Mouse (Mus musculus) hindbrain, embryonic 12.5 days (tissue): ENCODE measurements at regions not wholly inside any gene's neighbourhood (a gene's known extent, or its start where the extent isn't known, plus 50 kb on each side); places are given as distances from the start of the nearest gene placed in this dataset.

ENCODE experiments used
- ATAC-seq: fragments of 200-750 bp; cut with Nextera tagmentation; 2 replicates; pipeline ENCODE4 v1.8.0; 2017; ENCODE audit warnings: moderate TSS enrichment; ENCODE audit not compliant: low FRiP score
- H3K27ac ChIP-seq: fragments of 300-500 bp; sonication (generic); 2 replicates; pipeline ENCODE4 v1.5.1; 2016; ENCODE audit warnings: mild to moderate bottlenecking
- H3K27me3 ChIP-seq: fragments of 300-500 bp; sonication (generic); 2 replicates; pipeline ENCODE4 v1.6.1; 2016; ENCODE audit warnings: mild to moderate bottlenecking
- H3K36me3 ChIP-seq: fragments of 300-500 bp; sonication (generic); 2 replicates; pipeline ENCODE4 v1.6.1; 2016; ENCODE audit warnings: mild to moderate bottlenecking
- H3K4me1 ChIP-seq: fragments of 300-500 bp; sonication (generic); 2 replicates; pipeline ENCODE4 v1.6.1; 2016
- H3K4me2 ChIP-seq: fragments of 300-500 bp; sonication (generic); replicated peaks from 2 replicates; pipeline ENCODE4 v1.6.1; 2016; ENCODE audit warnings: mild to moderate bottlenecking
- H3K4me3 ChIP-seq: fragments of 300-500 bp; sonication (generic); 2 replicates; pipeline ENCODE4 v1.5.1; 2016; ENCODE audit warnings: mild to moderate bottlenecking
- H3K9ac ChIP-seq: fragments of 300-500 bp; sonication (generic); 2 replicates; pipeline ENCODE4 v1.6.1; 2016; ENCODE audit warnings: mild to moderate bottlenecking, moderate library complexity
- H3K9me3 ChIP-seq: fragments of 300-500 bp; sonication (generic); replicated peaks from 2 replicates; pipeline ENCODE4 v1.6.1; 2016; ENCODE audit warnings: mild to moderate bottlenecking
- WGBS: fragments of 180-500 bp; shearing (Covaris S2); methylation state at CpG from one replicate; pipeline ENCODE4 v1.1.7; 2016; 5-methylcytosine and 5-hydroxymethylcytosine counted together

DNA sequence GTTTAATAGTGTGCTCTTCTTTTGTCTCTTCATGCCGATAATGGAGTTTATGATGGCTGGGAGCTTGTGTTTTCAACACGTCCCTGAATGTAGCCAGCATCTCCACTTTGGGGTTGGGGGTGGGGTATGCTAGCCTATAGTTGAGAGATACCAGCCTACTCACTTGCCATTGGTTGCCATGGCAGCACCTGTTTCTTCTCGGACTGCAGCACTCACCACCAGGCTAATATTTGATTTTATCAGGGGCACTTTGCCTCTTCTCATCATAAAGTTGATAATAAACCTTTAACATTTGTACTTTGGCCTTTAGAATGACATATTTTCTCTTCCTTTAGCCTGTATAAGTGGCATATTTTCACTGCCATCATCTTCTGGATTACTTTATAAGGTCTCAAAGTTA is 168.9 kb upstream of the Rasgrp1 start:
- no peak overlapping the region for H3K4me3 ChIP-seq
- no peak overlapping the region for H3K4me2 ChIP-seq
- no peak overlapping the region for H3K9ac ChIP-seq
- H3K27ac ChIP-seq: no peak overlapping the region
- no peaks in the 10 kb centered on the region for H3K4me1 ChIP-seq
- ATAC-seq: no peak
- WGBS: 65% methylated on average over 3 of the region's 3 CpGs
- no peaks in the 10 kb centered on the region for H3K9me3 ChIP-seq
- no peaks in the 10 kb centered on the region for H3K27me3 ChIP-seq
- no peaks in the 10 kb centered on the region for H3K36me3 ChIP-seq

DNA sequence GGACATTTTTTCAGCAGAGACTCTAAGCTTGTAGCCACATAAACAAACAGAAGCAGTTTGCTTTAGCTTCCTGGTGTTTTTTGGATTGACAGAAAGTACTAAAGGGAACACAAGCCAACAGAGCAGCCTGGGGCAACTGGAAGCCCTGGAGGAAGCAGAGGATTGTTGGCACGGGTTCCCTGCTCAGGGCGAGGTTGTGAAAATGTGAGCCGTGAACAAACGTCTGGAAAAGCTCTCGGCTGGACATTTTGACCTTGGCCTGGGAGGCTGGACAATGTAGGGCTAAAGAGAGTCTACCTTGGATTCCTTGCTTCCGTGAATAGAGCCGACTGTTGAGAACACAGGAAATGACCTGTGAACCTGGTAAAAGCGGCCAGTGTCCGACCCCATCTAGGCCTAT is 169.8 kb upstream of the Rasgrp1 start:
- Histone ChIP-seq H3K4me1 (no peaks in the 10 kb centered on the region), H3K4me3 (no peak overlapping the region), H3K36me3 (no peaks in the 10 kb centered on the region), H3K9ac (no peak overlapping the region), H3K27ac (no peak overlapping the region), H3K9me3 (no peaks in the 10 kb centered on the region), H3K4me2 (no peak overlapping the region), H3K27me3 (no peaks in the 10 kb centered on the region)
- ATAC-seq: no peak
- WGBS: 68% methylated on average over 9 of the region's 9 CpGs

- Histone ChIP-seq H3K9me3 (no peaks in the 10 kb centered on the region), H3K4me2 (no peak overlapping the region), H3K4me1 (no peaks in the 10 kb centered on the region), H3K36me3 (no peaks in the 10 kb centered on the region), H3K9ac (no peak overlapping the region), H3K4me3 (no peak overlapping the region), H3K27me3 (no peaks in the 10 kb centered on the region), H3K27ac (no peak overlapping the region)
- WGBS: 84% methylated on average over 5 of the region's 5 CpGs
- no peak for ATAC-seq
Observed at GRCm38 (mm10) chr2:117524437-117524836, 181.6 kb upstream of the Rasgrp1 start.

- Histone ChIP-seq H3K9ac (no peak overlapping the region), H3K27me3 (no peaks in the 10 kb centered on the region), H3K9me3 (no peaks in the 10 kb centered on the region), H3K4me1 (peaks cover 4% of the 10 kb centered on the region; the same call in 1 of the 2 replicates), H3K4me2 (no peak overlapping the region), H3K27ac (no peak overlapping the region), H3K4me3 (no peak overlapping the region), H3K36me3 (no peaks in the 10 kb centered on the region)
- ATAC-seq: no peak
- WGBS: 68% methylated on average over 5 of the region's 5 CpGs
Observed at GRCm38 (mm10) chr2:117538865-117539264, 196.1 kb upstream of the Rasgrp1 start.

DNA sequence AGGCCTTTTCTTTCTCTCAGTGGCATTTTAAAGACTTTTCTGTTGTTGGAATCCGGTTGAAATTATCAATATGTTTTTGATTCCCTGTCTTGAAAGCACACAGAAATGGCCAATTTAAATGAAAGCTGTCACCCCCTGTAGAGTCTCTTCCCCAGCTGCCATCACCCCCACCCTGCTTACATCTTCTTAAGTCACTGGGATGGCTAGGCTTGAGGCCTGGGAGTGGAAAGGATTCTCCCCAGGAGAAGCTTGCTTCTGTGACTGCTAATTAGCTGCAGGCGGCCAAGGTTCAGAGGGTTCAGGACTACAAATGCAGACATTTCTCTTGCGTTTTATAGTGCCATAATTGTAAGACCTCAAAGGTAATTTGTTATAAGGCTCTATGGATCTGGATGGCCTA is 196.5 kb upstream of the Rasgrp1 start:
- no peak for ATAC-seq
- Histone ChIP-seq H3K27me3 (no peaks in the 10 kb centered on the region), H3K36me3 (no peaks in the 10 kb centered on the region), H3K27ac (no peak overlapping the region), H3K9me3 (no peaks in the 10 kb centered on the region), H3K4me1 (peaks cover 4% of the 10 kb centered on the region; the same call in 1 of the 2 replicates), H3K4me2 (no peak overlapping the region), H3K9ac (no peak overlapping the region), H3K4me3 (no peak overlapping the region)
- 40% methylated on average over 3 of the region's 3 CpGs for WGBS

- WGBS: 20% methylated on average over 6 of the region's 6 CpGs
Observed at GRCm38 (mm10) chr2:117541471-117541870, 198.7 kb upstream of the Rasgrp1 start.

GRCm38 (mm10) chr2:117542298-117542697 is 199.5 kb upstream of the Rasgrp1 start:
- WGBS: 77% methylated on average over 4 of the region's 4 CpGs
- H3K27ac ChIP-seq: no peak overlapping the region

More at GRCm38 (mm10) chr2:117541471-117541870, 198.7 kb upstream of the Rasgrp1 start:
- no peaks in the 10 kb centered on the region for H3K36me3 ChIP-seq
- no peak overlapping the region for H3K4me3 ChIP-seq
- H3K27ac ChIP-seq: no peak overlapping the region
- H3K4me1 ChIP-seq: peaks cover 4% of the 10 kb centered on the region; the same call in 1 of the 2 replicates
- no peaks in the 10 kb centered on the region for H3K9me3 ChIP-seq
- no peaks in the 10 kb centered on the region for H3K27me3 ChIP-seq
- ATAC-seq: 0 out of 2 replicates have a peak, but pooled peaks have one; percentile 29
- no peak overlapping the region for H3K9ac ChIP-seq
- H3K4me2 ChIP-seq: no peak overlapping the region

GRCm38 (mm10) chr2:117543301-117543782 is 200.5 kb upstream of the Rasgrp1 start:
- Histone ChIP-seq H3K27ac (no peak overlapping the region), H3K4me3 (no peak overlapping the region), H3K36me3 (no peaks in the 10 kb centered on the region), H3K27me3 (no peaks in the 10 kb centered on the region), H3K4me1 (peaks cover 6% of the 10 kb centered on the region; the same call in 1 of the 2 replicates), H3K9me3 (no peaks in the 10 kb centered on the region), H3K9ac (no peak overlapping the region), H3K4me2 (no peak overlapping the region)
- WGBS: 70% methylated on average over 7 of the region's 7 CpGs
- ATAC-seq: no peak

More at GRCm38 (mm10) chr2:117542298-117542697, 199.5 kb upstream of the Rasgrp1 start:
- no peak overlapping the region for H3K4me2 ChIP-seq
- H3K4me1 ChIP-seq: peaks cover 4% of the 10 kb centered on the region; the same call in 1 of the 2 replicates
- H3K36me3 ChIP-seq: no peaks in the 10 kb centered on the region
- H3K9me3 ChIP-seq: no peaks in the 10 kb centered on the region
- H3K4me3 ChIP-seq: no peak overlapping the region
- no peak for ATAC-seq
- no peak overlapping the region for H3K9ac ChIP-seq
- H3K27me3 ChIP-seq: no peaks in the 10 kb centered on the region

- 63% methylated on average over 4 of the region's 4 CpGs for WGBS
- H3K27ac ChIP-seq: no peak overlapping the region
- H3K4me1 ChIP-seq: 0 out of 2 replicates have a peak, but pooled peaks cover 3% of the 10 kb centered on the region
- H3K4me3 ChIP-seq: no peak overlapping the region
- ATAC-seq: no peak
- no peaks in the 10 kb centered on the region for H3K36me3 ChIP-seq
- no peaks in the 10 kb centered on the region for H3K9me3 ChIP-seq
- no peak overlapping the region for H3K9ac ChIP-seq
- H3K27me3 ChIP-seq: no peaks in the 10 kb centered on the region
- H3K4me2 ChIP-seq: no peak overlapping the region
Observed at GRCm38 (mm10) chr2:117548273-117548672, 205.5 kb upstream of the Rasgrp1 start.

- no peaks in the 10 kb centered on the region for H3K9me3 ChIP-seq
- no peaks in the 10 kb centered on the region for H3K36me3 ChIP-seq
- no peak for ATAC-seq
- H3K27ac ChIP-seq: no peak overlapping the region
- H3K27me3 ChIP-seq: no peaks in the 10 kb centered on the region
- H3K4me2 ChIP-seq: no peak overlapping the region
- H3K4me1 ChIP-seq: no peaks in the 10 kb centered on the region
- H3K9ac ChIP-seq: no peak overlapping the region
- H3K4me3 ChIP-seq: no peak overlapping the region
- WGBS: 67% methylated on average over 2 of the region's 2 CpGs
Observed at GRCm38 (mm10) chr2:117556301-117556700, 213.5 kb upstream of the Rasgrp1 start.

GRCm38 (mm10) chr2:117570987-117571386 is 228.2 kb upstream of the Rasgrp1 start:
- ATAC-seq: no peak
- Histone ChIP-seq H3K9ac (no peak overlapping the region), H3K9me3 (no peaks in the 10 kb centered on the region), H3K4me2 (no peak overlapping the region), H3K27ac (no peak overlapping the region), H3K4me1 (no peaks in the 10 kb centered on the region), H3K36me3 (no peaks in the 10 kb centered on the region), H3K4me3 (no peak overlapping the region), H3K27me3 (no peaks in the 10 kb centered on the region)
- WGBS: 70% methylated on average over 7 of the region's 7 CpGs

DNA sequence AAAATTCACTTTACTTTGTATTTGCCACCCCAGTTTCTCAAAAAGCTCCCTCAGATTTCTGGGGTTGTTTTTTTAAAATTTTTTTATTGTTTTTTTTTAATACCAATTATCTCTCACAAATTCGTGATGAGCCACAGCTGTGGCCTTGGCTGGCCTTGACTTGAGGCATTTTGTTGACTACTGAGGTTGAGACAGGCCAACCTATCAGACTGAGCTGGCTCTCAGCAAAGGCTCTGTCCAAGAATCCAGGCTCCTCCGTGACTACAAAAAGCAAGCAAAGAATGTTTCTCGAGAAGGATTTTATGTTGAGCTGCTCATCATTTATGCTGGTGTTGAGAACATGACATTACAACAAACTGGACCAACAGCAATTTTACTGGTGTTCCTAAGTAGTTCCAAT is 244.6 kb upstream of the Rasgrp1 start:
- no peak overlapping the region for H3K9ac ChIP-seq
- no peaks in the 10 kb centered on the region for H3K36me3 ChIP-seq
- no peak for ATAC-seq
- H3K9me3 ChIP-seq: no peaks in the 10 kb centered on the region
- H3K4me3 ChIP-seq: no peak overlapping the region
- no peak overlapping the region for H3K4me2 ChIP-seq
- H3K4me1 ChIP-seq: no peaks in the 10 kb centered on the region
- no peaks in the 10 kb centered on the region for H3K27me3 ChIP-seq
- H3K27ac ChIP-seq: no peak overlapping the region
- 79% methylated on average over 3 of the region's 3 CpGs for WGBS

DNA sequence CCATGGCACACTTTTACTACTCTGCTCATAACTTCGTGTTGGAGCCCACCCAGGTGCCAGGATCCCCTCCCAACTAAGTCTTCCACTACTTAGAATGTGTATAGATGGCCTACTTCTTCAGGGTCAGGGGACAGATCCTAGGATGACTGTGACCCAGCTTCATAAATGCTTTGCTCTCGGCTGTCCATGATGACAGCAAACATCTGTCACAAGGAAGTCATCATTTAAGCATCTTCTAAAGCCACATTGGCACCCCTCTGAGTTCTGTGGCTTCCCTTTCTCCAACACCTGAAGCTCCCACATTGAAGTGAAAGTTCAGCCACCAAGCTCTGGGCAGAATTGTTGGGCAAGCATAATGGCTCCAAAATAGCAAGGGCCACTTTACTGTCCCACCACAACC is 252.2 kb upstream of the Rasgrp1 start:
- H3K36me3 ChIP-seq: no peaks in the 10 kb centered on the region
- no peaks in the 10 kb centered on the region for H3K4me1 ChIP-seq
- no peaks in the 10 kb centered on the region for H3K9me3 ChIP-seq
- no peak overlapping the region for H3K4me3 ChIP-seq
- ATAC-seq: no peak
- 64% methylated on average over 2 of the region's 2 CpGs for WGBS
- no peaks in the 10 kb centered on the region for H3K27me3 ChIP-seq
- H3K27ac ChIP-seq: no peak overlapping the region
- no peak overlapping the region for H3K9ac ChIP-seq
- no peak overlapping the region for H3K4me2 ChIP-seq
